Mouse (Mus musculus) layer of hippocampus, adult 18-20 months (tissue): Measurements from ENCODE around the gene Gm10130. TPM values are rescaled to one million over a fixed set of nuclear protein-coding genes. Genes with fewer than 3 reads are reported as not detected.
A peak's percentile ranks its signal among the peaks of the same experiment; 100 is the strongest.
"Not testable (repeated sequence)": the region's sequence is repeated elsewhere in the genome, so short reads cannot be mapped to it uniquely, and the experiment has no call there.

Experiments
- DNase-seq, 2 experiments: peaks; one replicate each; pipeline ENCODE4 v3.0.0; 2022; ENCODE audit warnings: low spot score in 2 of 2
- long read RNA-seq: library from polyadenylated mRNA; stranded (forward); transcript quantifications from one replicate; pipeline ENCODE4 v2.0.0, GENCODE M21; 2021
- total RNA-seq, 2 experiments: library from RNA; stranded (reverse); gene quantifications; 2 replicates each; pipeline ENCODE4 v1.2.3; 2021

Gm10130 gene
- not detected for total RNA-seq
- long read RNA-seq, partial matches to known transcripts: 0 of 15 reads
- long read RNA-seq, other reads (novel, unspliced or antisense): 15 of 15 reads

DNA sequence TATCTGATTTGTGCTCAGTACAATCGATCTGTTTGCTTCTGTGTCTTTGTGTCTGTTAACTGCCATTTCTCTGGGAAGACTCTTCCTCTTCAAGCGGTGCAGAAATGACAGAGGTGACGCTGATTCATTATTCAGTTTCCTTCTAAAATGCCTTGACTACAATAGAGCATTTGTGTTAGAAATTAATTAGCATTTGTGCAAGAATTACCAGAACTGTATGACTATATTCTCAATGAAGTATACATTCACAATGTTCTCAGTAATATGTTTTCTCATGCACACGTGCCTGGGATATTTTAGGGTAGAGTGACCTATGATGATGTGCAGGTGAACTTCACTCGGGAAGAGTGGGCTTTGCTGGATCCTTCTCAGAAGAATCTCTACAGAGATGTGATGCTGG lies at the start of gene Gm10130:
Gene Gm10130 (plus strand): TSS at position 301 of the 400 bp plus-strand sequence.
- DNase-seq: no peak

DNA sequence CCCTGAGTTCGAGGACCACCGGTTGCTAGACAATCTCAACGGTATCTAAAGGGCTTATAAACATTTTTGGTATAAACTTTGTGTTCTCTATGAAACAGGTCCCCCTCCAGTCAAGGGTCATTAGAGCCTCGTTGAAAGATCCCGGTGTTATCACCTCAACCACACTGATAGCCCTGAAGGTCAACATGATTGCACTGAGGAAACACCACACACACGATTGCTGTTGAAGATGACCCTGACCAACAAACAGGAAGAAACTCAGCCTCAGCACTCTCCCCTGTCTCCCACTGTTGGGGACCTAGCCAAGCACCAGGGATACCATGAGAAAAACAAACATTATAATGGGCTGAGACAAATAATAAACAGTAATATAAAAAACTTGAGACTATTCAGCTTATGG lies 29.8 kb upstream of the Gm10130 start:
- DNase-seq: no peak

DNA sequence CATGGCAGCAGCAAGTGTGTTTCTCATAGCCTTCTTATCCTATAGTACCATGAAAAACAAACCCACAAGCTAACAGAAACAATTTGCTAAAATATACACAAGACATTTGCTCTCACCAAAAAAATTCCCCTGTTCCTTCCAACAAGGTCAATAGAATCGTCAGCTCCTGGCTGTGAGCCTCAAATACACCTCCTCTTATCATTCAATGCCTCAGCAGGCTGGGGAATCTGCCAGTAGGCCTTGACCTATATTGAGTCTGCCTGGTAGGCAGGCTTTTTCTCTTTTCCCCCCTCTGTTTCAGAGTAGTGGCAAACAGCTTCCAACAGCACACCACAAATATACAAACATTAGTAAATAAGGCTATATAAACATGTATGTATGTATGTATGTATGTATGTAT lies 24.4 kb upstream of the Gm10130 start:
- DNase-seq: no peak

DNA sequence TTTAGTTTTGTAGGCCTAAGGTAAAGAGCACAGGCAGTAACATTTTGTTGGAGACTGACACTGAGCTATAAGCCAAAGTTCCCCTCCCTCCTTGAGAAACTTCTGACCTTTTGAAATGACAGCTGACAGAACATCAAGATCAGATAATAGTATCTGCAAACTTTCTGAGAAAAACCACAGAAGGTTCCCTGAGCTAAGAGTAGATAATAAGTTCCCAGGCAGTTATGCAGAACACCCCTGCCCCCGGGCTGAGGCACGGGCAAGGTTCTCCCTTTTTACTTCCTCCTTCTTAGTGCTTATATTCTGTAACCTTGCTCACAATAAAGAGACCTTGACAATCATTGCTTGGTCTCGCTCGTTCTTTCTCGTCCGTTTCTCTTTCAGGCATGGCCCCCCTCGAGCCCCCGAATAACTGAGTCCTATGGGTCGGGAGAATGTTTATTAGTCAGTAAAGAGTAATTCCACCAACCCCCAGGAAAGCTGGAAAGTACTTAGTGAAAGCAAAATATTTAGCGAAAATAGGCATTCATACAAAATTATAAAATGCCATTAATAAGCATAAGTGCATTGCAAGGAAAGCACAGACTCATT lies 16.2 kb upstream of the Gm10130 start:
- no peak for DNase-seq

DNA sequence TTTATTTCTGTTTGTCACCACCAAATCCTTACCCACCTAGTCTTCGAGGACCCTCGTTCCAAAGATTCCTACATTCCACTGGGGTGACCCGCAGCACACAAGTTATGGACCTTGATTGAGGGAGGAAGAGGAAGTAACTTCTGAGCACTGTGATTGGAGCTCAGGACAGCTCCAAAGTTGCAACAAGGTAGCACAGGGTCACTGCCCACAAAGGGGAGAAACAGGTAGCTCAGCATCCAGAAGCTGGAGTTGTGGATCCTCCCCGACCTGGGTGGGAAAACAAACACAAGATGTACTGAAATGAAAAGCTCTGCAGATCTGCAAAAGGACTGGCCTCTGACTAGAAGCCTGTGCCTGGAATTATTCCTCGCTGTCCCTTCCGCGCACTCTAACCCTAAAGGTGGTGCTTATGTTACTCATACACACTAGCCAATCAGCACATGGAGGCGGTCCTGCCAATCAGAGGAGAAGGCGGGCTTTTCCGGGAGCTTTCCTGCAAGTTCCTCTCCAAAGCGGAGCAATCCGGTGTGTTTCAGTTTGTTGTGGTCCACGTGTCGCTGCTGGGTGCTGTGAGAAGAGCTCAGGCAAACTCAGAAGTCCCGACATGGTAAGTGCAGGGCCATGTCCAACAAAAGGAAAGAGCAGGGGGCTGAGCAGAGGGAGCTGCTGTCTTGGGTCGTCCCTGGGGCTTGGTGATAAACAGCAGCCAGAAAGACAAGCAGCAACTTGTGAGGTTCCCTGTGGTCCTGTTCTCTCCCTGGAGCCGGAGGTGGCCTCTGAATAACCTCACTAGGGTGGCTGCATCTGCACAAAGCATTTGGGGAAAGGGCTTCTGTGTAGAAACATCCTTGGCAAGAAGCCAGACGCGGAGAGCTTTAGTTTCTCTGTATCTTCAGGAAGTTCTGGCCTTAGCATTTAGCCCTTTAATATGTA lies 12.3 kb upstream of the Gm10130 start:
- DNase-seq: peak; percentile 85 to 93

DNA sequence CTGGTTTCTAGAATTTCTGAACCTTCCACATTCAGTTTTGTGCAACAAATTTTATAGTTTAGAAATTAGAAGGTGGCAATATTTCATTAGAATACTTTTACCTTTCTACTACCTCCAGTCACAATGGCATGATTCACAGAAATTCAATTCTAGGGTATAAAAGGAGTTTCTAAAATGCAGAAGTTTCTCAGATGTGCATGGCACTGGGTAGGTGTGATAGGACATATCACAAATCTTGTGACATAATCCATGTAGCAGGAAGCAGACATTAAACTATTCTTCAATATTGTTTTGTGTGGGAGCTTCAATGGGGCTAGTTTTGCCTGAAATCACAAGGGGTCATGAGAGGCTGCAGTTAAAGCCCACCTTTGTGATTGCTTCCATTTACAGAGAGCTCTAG lies 7.4 kb upstream of the Gm10130 start:
- DNase-seq: no peak

DNA sequence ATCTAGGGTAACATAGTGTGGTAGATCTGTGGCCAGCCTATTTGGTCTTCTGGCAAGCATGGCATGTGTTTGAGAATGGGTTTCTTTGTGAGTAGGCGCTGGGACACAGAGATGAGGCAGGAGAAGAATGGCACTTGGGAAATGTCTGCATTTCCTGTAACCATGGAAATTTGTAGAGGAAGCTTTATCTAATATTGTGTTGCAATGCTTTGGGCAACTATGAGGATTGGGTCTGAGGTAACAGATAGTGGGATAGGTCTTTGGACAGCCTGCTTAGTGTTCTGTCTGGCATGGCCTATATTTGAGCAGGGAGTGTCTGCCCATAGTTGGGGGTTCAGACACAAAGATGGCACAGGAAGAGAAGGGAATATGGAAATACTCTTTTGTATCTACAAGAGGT lies 4.5 kb upstream of the Gm10130 start:
- no peak for DNase-seq

DNA sequence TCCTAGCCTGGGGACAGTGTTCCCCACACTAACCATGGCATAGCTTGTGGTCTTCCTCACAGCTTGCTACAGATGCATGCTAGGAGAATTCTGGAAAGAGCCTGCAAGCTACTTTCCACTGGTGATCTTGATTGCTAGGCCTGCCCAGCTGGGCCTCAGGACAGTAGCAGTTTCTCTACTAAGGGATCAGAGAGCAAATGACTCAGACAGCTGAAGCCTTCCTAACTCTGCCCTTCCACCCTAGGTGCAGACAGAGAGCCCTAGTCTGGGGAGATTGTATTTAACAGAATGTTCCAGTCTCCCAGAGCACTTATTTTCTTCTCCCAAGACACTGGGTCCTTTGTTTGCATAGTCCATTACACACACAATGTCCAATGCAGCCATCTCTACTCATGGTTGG lies 33.6 kb downstream of the Gm10130 start:
- not testable (repeated sequence) for DNase-seq

DNA sequence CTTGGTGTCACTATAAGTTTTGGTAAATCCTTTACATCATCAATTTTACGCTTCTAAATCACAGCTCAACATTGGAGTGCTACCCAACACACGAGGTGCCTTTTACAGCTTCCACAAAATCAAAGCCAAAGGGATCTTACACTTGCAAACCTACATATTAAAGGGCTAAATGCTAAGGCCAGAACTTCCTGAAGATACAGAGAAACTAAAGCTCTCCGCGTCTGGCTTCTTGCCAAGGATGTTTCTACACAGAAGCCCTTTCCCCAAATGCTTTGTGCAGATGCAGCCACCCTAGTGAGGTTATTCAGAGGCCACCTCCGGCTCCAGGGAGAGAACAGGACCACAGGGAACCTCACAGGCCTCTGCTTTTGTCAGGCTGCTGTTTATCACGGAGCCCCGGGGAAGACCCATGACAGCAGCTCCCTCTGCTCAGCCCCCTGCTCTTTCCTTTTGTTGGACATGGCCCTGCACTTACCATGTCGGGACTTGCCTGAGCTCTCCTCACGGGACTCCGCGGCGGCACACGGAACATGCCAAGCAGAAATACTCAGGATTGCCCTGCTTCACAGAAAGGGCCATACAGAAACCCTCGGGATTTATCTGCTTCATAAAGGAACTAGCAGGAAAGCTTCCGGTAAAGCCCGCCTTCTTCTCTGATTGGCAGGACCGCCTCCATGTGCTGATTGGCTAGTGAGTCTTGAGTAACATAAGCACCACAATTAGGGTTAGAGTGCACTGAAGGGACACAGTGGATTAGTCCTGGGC lies 38.8 kb downstream of the Gm10130 start, which contains the start of gene 3300002I08Rik:
Gene 3300002I08Rik (minus strand): TSS at position 653 of the 765 bp plus-strand sequence.
- peak; percentile 81 to 95 for DNase-seq

DNA sequence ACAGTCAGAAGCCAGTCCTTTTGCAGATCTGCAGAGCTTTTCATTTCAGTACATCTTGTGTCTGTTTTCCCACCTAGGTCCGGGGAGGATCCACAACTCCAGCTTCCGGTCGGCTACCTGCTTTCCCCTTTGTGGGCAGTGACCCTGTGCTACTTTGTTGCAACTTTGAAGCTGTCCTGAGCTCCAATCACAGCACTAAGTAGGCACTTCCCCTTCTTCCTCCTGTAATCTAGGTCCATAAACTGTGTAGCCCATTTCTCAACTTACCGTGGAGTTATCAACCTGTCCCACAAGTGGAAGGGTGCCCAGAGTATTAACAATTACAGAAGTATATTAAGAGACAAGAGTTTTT lies 39.4 kb downstream of the Gm10130 start:
- DNase-seq: no peak

DNA sequence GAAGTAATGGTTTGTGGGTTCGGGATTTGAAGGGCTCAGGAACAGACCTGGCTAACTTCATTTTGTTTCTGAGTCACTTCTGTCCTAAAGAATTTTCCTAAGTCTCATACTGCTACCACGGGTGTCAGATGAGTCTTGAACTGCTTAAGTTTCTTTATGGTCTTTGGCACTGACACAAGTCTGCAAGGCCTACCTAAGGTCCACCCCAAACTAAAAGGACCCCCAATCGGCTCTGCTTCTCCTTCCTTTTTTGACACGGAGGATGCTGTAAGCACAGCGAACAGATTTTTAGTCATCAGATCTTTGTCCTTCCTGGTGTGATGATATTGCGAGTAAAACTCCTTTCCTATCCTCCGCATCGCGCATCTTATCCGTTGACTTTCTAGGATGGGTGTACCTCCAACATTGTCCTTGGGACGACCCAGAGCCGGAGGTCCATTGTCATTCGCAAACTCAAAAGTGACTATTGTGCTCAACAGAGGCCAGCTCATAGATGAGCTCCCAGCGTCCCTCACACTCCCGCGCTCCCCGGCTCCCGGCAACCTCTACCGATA lies 62.1 kb downstream of the Gm10130 start:
- DNase-seq: not testable (repeated sequence)

DNA sequence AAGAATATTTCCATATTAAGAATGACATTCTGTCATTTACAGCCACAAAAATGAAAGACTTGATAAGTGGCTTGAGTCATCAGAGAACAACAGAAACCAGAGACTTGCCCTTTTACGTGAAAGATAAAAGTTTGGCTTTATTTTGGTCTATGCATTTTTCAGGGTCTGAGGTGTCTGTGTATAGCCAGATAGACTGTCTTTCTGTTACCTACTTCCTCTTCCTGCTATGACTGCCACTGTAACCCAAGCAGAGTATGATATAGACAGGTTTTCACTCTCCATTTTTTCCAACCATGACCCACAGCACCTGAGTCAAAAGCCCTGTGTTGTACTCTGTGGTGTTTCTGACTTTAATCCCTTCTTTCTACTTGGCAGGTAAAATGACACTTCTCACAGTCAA lies 66.7 kb downstream of the Gm10130 start:
- no peak for DNase-seq

DNA sequence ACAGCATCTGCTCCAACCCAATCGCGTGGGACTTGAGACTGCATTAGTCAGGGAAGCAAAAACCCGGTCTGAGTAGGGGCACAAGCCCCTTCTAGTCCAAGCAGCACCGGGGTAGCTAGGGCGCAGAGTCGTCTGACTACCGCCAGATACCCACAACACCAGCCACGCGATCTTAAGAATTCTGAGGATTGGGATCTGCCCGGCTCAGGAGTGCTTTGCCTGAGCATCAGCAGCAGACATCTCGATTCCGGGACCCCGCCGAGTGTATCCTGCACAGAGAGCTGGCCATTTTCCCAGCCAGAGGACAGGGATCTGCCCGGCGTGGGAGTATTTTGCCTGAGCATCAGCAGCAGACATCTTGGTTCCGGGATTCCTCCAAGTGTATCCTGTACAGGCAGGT lies 88.6 kb downstream of the Gm10130 start:
- not testable (repeated sequence) for DNase-seq

Other genes starting within 250 kb of the Gm10130 start
- gene Zfp120, start 187.0 kb upstream of the Gm10130 start, total RNA-seq: 10 to 100 TPM; 11.7 to 12.9 TPM
- not detected for gene Gm10770, start 144.0 kb upstream of the Gm10130 start, total RNA-seq
- not detected for gene Gm14139, start 141.9 kb upstream of the Gm10130 start, total RNA-seq
- 10 to 100 TPM; 10.4 to 11.9 TPM for gene Zfp937, start 105.6 kb upstream of the Gm10130 start, total RNA-seq
- 1 to 10 TPM; 7.6 to 7.9 TPM for gene Gm21994, start 68.1 kb upstream of the Gm10130 start, total RNA-seq
- under 1 TPM; 0.15 to 0.22 TPM for gene Gm14124, start 66.2 kb upstream of the Gm10130 start, total RNA-seq
- 1 to 10 TPM; 7.5 to 9.6 TPM for gene 3300002I08Rik, start 39.1 kb downstream of the Gm10130 start, total RNA-seq
- 1 to 10 TPM; 7.9 to 9.4 TPM for gene Zfp442, start 127.8 kb downstream of the Gm10130 start, total RNA-seq
- under 1 TPM; 0.25 to 0.67 TPM for gene Zfp345, start 161.4 kb downstream of the Gm10130 start, total RNA-seq
- gene Cst7, start 246.7 kb downstream of the Gm10130 start, total RNA-seq: under 1 TPM in 1 of 2 experiments, not detected in 1; 0.77 TPM